Mouse (Mus musculus): ENCODE results near the gene Atp6v1c2. TPM values are rescaled to one million over a fixed set of nuclear protein-coding genes. Genes with fewer than 3 reads are reported as not detected.

Gene Atp6v1c2
- total and polyA plus RNA-seq, 3 experiments, result 0.19 to 0.42 TPM; not detected in 1

DNA sequence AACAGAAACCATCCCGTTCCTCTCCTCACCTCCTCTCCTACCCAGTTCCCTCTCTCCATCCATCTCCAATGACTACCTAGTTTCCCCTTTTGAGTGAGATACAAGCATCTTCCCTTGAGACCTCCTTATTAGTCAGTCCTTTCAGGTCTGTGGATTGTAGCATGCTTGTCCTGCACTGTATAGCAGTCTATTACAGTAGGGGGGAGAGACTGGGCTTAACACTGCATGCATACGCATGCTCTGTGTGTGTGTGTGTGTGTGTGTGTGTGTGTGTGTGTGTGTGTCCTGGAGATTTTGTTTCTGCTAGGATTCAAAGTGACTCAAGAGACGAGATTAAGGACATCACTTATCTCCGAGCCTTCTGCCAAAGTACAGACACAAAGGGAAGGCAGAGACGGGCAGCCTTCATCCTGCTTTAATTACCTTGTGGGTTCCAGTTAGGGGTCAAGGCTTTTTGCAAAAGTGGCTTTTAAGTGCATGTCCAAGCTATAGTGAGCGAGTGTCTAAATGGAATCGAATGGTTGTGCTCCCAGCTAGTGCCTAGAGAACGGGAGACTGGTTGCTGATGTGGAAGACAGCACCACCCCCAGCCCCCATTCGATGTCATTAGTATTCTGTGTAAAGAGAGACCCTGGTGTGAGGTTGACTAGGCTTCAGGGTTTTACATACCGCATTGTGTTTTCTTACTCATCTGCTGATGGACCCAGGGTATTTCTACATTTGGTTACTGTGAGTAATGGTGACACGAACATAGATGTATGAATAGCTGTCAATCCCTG lies 93.4 kb downstream of the Atp6v1c2 start:
- Histone ChIP-seq H3K79me2 (replicated peaks; ENCODE audit: control insufficient read depth, extremely low read depth, insufficient read depth, poor library complexity, severe bottlenecking) (no peaks in the 10 kb centered on the region), H3K4me1 (ENCODE audit: control insufficient read depth in 1 of 2, insufficient read depth in 2 of 2) (peaks cover 3 to 14% of the 10 kb centered on the region in 2 experiments), H3K9me3 (replicated peaks; ENCODE audit: low read length) (no peaks in the 10 kb centered on the region), H3K4me3 (replicated peaks in 1 of 3; ENCODE audit: low read depth in 2 of 3, low read length in 2 of 3, poor library complexity in 1 of 3) (peak overlapping the region in 1 of 3 experiments; percentile 0), H3K4me2 (ENCODE audit: insufficient read depth, low read depth, poor library complexity, severe bottlenecking) (peak overlapping the region; percentile 76), H3K9ac (ENCODE audit: insufficient read depth, low read depth) (no peak overlapping the region), H3K27me3 (replicated peaks) (no peaks in the 10 kb centered on the region), H3K36me3 (replicated peaks in 1 of 2; ENCODE audit: control insufficient read depth in 1 of 2, insufficient read depth in 1 of 2, low read length in 1 of 2) (no peaks in the 10 kb centered on the region), H3K27ac (ENCODE audit: insufficient read depth, low read depth) (no peak overlapping the region)
- DNase-seq (ENCODE audit: extremely low read depth), result no peak
- dilution Hi-C loops (cut with MboI; ENCODE audit: extremely low pct_ligation_motif_present, extremely low pct_unique_long_range_greater_than_20kb, low sequenced_read_pairs) (no loop called here), in situ Hi-C loops (cut with MboI; ENCODE audit: low pct_ligation_motif_present, low pct_unique_long_range_greater_than_20kb, low sequenced_read_pairs) (loop anchor here (25.0 kb wide), 1 partner anchor 523 kb away; no protein-coding TSS in a partner anchor)
- TF ChIP-seq BHLHE40 (IDR thresholded peaks at IDR 0.05; ENCODE audit: low read depth, low read length), result no peak
- TF ChIP-seq NRF1 (IDR thresholded peaks at IDR 0.05; ENCODE audit: low read depth, low read length), result peak; percentile 60; the same call in 1 of the 2 replicates

Other genes with a start within 250 kb of the Atp6v1c2 start
- gene Kcnf1, start 152.5 kb downstream of the Atp6v1c2 start, total RNA-seq (2012; rRNA removed), result not detected in 2 replicates
- gene Kcnf1, start 152.5 kb downstream of the Atp6v1c2 start, total RNA-seq (2014; rRNA removed), result not detected in 2 replicates
- not detected in 2 replicates for gene Kcnf1, start 152.5 kb downstream of the Atp6v1c2 start, polyA plus RNA-seq (2012; ENCODE audit: insufficient read length, low read depth)
- gene Pdia6, start 62.8 kb downstream of the Atp6v1c2 start, total RNA-seq (2012; rRNA removed), result 359 and 526 TPM in 2 replicates
- 408 and 443 TPM in 2 replicates for gene Pdia6, start 62.8 kb downstream of the Atp6v1c2 start, total RNA-seq (2014; rRNA removed)
- 382 and 481 TPM in 2 replicates for gene Pdia6, start 62.8 kb downstream of the Atp6v1c2 start, polyA plus RNA-seq (2012; ENCODE audit: insufficient read length, low read depth)
- 10.9 and 14.4 TPM in 2 replicates for gene Nol10, start 19.1 kb upstream of the Atp6v1c2 start, total RNA-seq (2012; rRNA removed)
- gene Nol10, start 19.1 kb upstream of the Atp6v1c2 start, total RNA-seq (2014; rRNA removed), result 12.3 and 14.5 TPM in 2 replicates
- 64.9 and 65.8 TPM in 2 replicates for gene Nol10, start 19.1 kb upstream of the Atp6v1c2 start, polyA plus RNA-seq (2012; ENCODE audit: insufficient read length, low read depth)
- gene Odc1, start 215.4 kb upstream of the Atp6v1c2 start, total RNA-seq (2012; rRNA removed), result 1,757 and 1,839 TPM in 2 replicates
- gene Odc1, start 215.4 kb upstream of the Atp6v1c2 start, total RNA-seq (2014; rRNA removed), result 2,455 and 2,545 TPM in 2 replicates
- gene Odc1, start 215.4 kb upstream of the Atp6v1c2 start, polyA plus RNA-seq (2012; ENCODE audit: insufficient read length, low read depth), result 2,544 and 2,567 TPM in 2 replicates

Measured in CH12.LX (cell line).